Mouse (Mus musculus): ENCODE results near the gene Habp4. TPM values are rescaled to one million over a fixed set of nuclear protein-coding genes. Genes with fewer than 3 reads are reported as not detected.

The Habp4 gene
- polyA plus RNA-seq (2015; fragmentation: Nextera tagmentation; extraction: Ambion mirVana), result 23.9 and 26.1 TPM in 2 replicates

DNA sequence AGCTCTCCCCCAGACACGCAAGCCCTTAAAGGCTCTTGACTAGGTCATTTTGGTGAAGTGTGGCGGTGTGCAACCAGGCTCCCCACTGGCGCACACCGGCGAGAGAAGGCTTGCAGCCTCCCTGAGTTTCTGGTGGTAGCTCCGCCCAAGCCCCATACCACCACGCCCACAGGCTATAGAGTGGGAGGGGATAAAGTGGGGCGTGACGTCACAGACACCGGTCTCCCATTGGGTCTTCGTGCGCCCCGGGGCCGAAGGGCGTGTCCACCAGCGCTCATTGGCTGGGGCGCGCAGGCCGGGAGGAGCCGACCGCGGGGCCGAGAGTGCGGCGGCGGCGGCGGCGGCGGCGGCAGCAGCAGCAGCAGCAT is at the start of gene Habp4:
TSS of gene Habp4 (plus strand) at position 277 of the 368 bp plus-strand sequence.

DNA sequence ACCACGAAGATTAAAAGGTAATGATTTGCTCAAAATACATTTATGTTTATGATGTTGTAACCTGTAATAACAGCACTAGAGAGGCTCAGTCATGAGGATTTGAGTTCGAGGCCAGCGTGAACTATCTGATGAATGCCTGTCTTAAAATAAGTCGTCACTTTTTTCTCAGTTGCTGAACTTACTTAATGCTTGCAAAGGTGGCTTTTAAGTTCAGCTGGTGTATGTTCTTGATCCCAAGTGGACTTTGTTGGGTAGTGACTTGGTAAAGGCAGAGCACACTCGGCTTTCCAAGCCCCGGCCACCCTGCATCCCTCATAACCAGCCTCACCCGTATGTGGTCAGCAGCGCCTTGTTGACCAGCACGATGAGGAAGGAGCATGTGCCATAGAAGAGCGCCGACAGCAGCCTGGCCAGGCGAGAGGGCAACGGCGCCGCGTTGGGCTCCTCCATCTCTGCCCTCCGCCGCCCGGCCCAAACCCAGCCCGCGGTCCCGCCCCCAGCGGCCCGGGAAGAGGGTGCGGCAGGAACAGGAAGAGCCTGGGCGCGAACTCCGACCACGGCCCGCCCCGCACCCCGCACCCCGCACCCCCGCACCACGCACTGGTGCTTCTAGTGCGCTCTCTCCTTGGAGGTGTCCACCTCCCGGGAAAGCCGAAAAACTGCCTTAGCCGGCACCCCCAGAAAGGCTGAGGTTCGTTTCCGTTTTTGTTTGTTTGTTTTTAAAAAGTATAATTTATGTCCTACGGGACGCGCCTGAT is 32.6 kb upstream of the Habp4 start, which contains the start of gene Slc35d2:
TSS of gene Slc35d2 (minus strand) at position 511 of the 758 bp plus-strand sequence.

DNA sequence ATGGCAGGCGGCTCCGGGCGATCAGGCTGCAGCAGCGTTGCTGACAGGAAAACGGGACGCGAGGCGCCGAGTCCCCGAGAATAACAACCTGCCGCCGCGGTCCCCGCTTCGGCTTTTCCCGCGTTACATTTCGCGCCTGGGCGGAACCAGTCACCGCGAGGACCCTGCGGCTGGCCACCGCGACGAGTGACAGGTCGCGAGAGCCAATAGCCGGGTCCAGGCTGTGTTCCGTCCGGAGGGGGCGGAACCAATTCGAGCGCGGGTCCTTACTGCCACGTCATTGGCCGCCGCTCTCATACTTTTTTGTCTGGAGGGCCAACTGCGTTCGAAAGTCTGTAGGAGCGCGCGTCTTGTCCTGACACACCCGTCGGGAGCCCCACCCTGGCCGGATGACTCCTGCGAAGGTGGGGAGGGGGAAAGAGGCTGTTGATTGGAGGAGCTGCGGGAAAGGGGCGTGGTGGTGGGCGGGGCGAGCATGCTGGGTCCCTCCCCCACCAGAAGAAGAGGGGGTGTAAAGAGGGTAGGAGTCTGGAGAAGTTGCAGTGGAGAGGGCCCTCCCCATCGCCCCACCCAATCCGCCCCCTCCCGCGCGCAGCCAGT is 8.4 kb upstream of the Habp4 start, which contains the start of gene Zfp367:
TSS of gene Zfp367 (minus strand) at position 120 of the 600 bp plus-strand sequence.

Other genes with a start within 250 kb of the Habp4 start
- not detected in 2 replicates for gene Hsd17b3, start 72.6 kb upstream of the Habp4 start, polyA plus RNA-seq (2015; fragmentation: Nextera tagmentation; extraction: Ambion mirVana)
- gene Slc35d2, start 32.5 kb upstream of the Habp4 start, polyA plus RNA-seq (2015; fragmentation: Nextera tagmentation; extraction: Ambion mirVana), result 6.7 and 10.1 TPM in 2 replicates
- 12.1 and 14.0 TPM in 2 replicates for gene Zfp367, start 8.6 kb upstream of the Habp4 start, polyA plus RNA-seq (2015; fragmentation: Nextera tagmentation; extraction: Ambion mirVana)
- gene Cdc14b, start 113.5 kb downstream of the Habp4 start, polyA plus RNA-seq (2015; fragmentation: Nextera tagmentation; extraction: Ambion mirVana), result 2.8 and 3.7 TPM in 2 replicates
- 55.0 and 63.0 TPM in 2 replicates for gene Aaed1, start 150.9 kb downstream of the Habp4 start, polyA plus RNA-seq (2015; fragmentation: Nextera tagmentation; extraction: Ambion mirVana)
- gene Ctsl, start 209.1 kb downstream of the Habp4 start, polyA plus RNA-seq (2015; fragmentation: Nextera tagmentation; extraction: Ambion mirVana), result 286 and 313 TPM in 2 replicates